Mouse (Mus musculus) midbrain, embryonic 12.5 days (tissue): ENCODE measurements at regions not wholly inside any gene's neighbourhood (a gene's known extent, or its start where the extent isn't known, plus 50 kb on each side); places are given as distances from the start of the nearest gene placed in this dataset.

Experiments used
- ATAC-seq: fragments of 200-750 bp; cut with Nextera tagmentation; 2 replicates; pipeline ENCODE4 v1.8.0; 2017; ENCODE audit warnings: low read depth, moderate TSS enrichment, moderate library complexity; ENCODE audit not compliant: low FRiP score
- H3K27ac ChIP-seq: fragments of 300-500 bp; sonication (generic); replicated peaks from 2 replicates; pipeline ENCODE4 v1.5.1; 2016; ENCODE audit warnings: mild to moderate bottlenecking
- H3K27me3 ChIP-seq: fragments of 300-500 bp; sonication (generic); 2 replicates; pipeline ENCODE4 v1.6.1; 2016; ENCODE audit warnings: mild to moderate bottlenecking
- H3K36me3 ChIP-seq: fragments of 300-500 bp; sonication (generic); 2 replicates; pipeline ENCODE4 v1.6.1; 2016
- H3K4me1 ChIP-seq: fragments of 300-500 bp; sonication (generic); 2 replicates; pipeline ENCODE4 v1.6.1; 2016
- H3K4me2 ChIP-seq: fragments of 300-500 bp; sonication (generic); replicated peaks from 2 replicates; pipeline ENCODE4 v1.6.1; 2016; ENCODE audit warnings: mild to moderate bottlenecking, moderate library complexity
- H3K4me3 ChIP-seq: fragments of 300-500 bp; sonication (generic); 2 replicates; pipeline ENCODE4 v1.5.1; 2016; ENCODE audit warnings: mild to moderate bottlenecking
- H3K9ac ChIP-seq: fragments of 300-500 bp; sonication (generic); replicated peaks from 2 replicates; pipeline ENCODE4 v1.6.1; 2016; ENCODE audit warnings: mild to moderate bottlenecking, moderate library complexity
- H3K9me3 ChIP-seq: fragments of 300-500 bp; sonication (generic); 2 replicates; pipeline ENCODE4 v1.6.1; 2016; ENCODE audit warnings: mild to moderate bottlenecking
- WGBS: fragments of 180-500 bp; shearing (Covaris S2); methylation state at CpG from one replicate; pipeline ENCODE4 v1.1.7; 2016; 5-methylcytosine and 5-hydroxymethylcytosine counted together

- Histone ChIP-seq H3K27me3 (no peaks in the 10 kb centered on the region), H3K9me3 (no peaks in the 10 kb centered on the region), H3K36me3 (no peaks in the 10 kb centered on the region), H3K4me3 (no peak overlapping the region), H3K27ac (no peak overlapping the region), H3K4me1 (peaks cover 10% of the 10 kb centered on the region), H3K4me2 (no peak overlapping the region), H3K9ac (no peak overlapping the region)
- no peak for ATAC-seq
- WGBS: 81% methylated on average over 5 of the region's 5 CpGs
Measured at GRCm38 (mm10) chr12:79998788-79999187, 114.0 kb downstream of the Zfp36l1 start.

- no peak for ATAC-seq
- no peaks in the 10 kb centered on the region for H3K27me3 ChIP-seq
- H3K4me3 ChIP-seq: no peak overlapping the region
- no peak overlapping the region for H3K27ac ChIP-seq
- no peak overlapping the region for H3K4me2 ChIP-seq
- WGBS: 91% methylated on average over 2 of the region's 2 CpGs
- H3K9me3 ChIP-seq: no peaks in the 10 kb centered on the region
- H3K9ac ChIP-seq: no peak overlapping the region
- no peaks in the 10 kb centered on the region for H3K36me3 ChIP-seq
- peaks cover 10% of the 10 kb centered on the region for H3K4me1 ChIP-seq
Measured at GRCm38 (mm10) chr12:79998339-79998738, 114.5 kb downstream of the Zfp36l1 start.

GRCm38 (mm10) chr12:79997201-79997600 lies 115.6 kb downstream of the Zfp36l1 start:
- no peak overlapping the region for H3K27ac ChIP-seq
- no peaks in the 10 kb centered on the region for H3K27me3 ChIP-seq
- 78% methylated on average over 4 of the region's 4 CpGs for WGBS
- no peaks in the 10 kb centered on the region for H3K36me3 ChIP-seq
- H3K9me3 ChIP-seq: no peaks in the 10 kb centered on the region
- no peak for ATAC-seq
- no peak overlapping the region for H3K4me3 ChIP-seq
- H3K4me1 ChIP-seq: peaks cover 7% of the 10 kb centered on the region; the same call in 1 of the 2 replicates
- H3K4me2 ChIP-seq: no peak overlapping the region
- no peak overlapping the region for H3K9ac ChIP-seq

GRCm38 (mm10) chr12:79995521-79996094 lies 117.2 kb downstream of the Zfp36l1 start:
- Histone ChIP-seq H3K27ac (no peak overlapping the region), H3K9me3 (no peaks in the 10 kb centered on the region), H3K36me3 (no peaks in the 10 kb centered on the region), H3K4me3 (no peak overlapping the region), H3K9ac (no peak overlapping the region), H3K27me3 (no peaks in the 10 kb centered on the region), H3K4me1 (peaks cover 14% of the 10 kb centered on the region), H3K4me2 (no peak overlapping the region)
- WGBS: 98% methylated on average over 4 of the region's 4 CpGs
- ATAC-seq: no peak

GRCm38 (mm10) chr12:79993821-79994571 lies 118.8 kb downstream of the Zfp36l1 start:
- Histone ChIP-seq H3K9ac (no peak overlapping the region), H3K9me3 (no peaks in the 10 kb centered on the region), H3K4me2 (no peak overlapping the region), H3K4me3 (no peak overlapping the region), H3K27me3 (no peaks in the 10 kb centered on the region), H3K27ac (peak overlapping the region; percentile 3; the same call in 1 of the 2 replicates), H3K36me3 (no peaks in the 10 kb centered on the region), H3K4me1 (peaks cover 30% of the 10 kb centered on the region)
- WGBS: 79% methylated on average over 5 of the region's 5 CpGs
- ATAC-seq: no peak

GRCm38 (mm10) chr12:79991279-79991678 lies 121.5 kb downstream of the Zfp36l1 start:
- no peaks in the 10 kb centered on the region for H3K9me3 ChIP-seq
- H3K27ac ChIP-seq: no peak overlapping the region
- no peaks in the 10 kb centered on the region for H3K27me3 ChIP-seq
- no peak overlapping the region for H3K9ac ChIP-seq
- peaks cover 36% of the 10 kb centered on the region for H3K4me1 ChIP-seq
- no peak for ATAC-seq
- 48% methylated on average over 5 of the region's 5 CpGs for WGBS
- H3K4me3 ChIP-seq: no peak overlapping the region
- no peaks in the 10 kb centered on the region for H3K36me3 ChIP-seq
- no peak overlapping the region for H3K4me2 ChIP-seq

- no peaks in the 10 kb centered on the region for H3K27me3 ChIP-seq
- WGBS: 36% methylated on average over 4 of the region's 4 CpGs
- H3K4me2 ChIP-seq: no peak overlapping the region
- H3K36me3 ChIP-seq: no peaks in the 10 kb centered on the region
- no peak overlapping the region for H3K9ac ChIP-seq
- no peaks in the 10 kb centered on the region for H3K9me3 ChIP-seq
- H3K4me1 ChIP-seq: peaks cover 40% of the 10 kb centered on the region
- H3K27ac ChIP-seq: peak overlapping the region; percentile 52
- H3K4me3 ChIP-seq: no peak overlapping the region
- ATAC-seq: no peak
Measured at GRCm38 (mm10) chr12:79990751-79991150, 122.1 kb downstream of the Zfp36l1 start.

GRCm38 (mm10) chr12:79989582-79990110 lies 123.2 kb downstream of the Zfp36l1 start:
- Histone ChIP-seq H3K27me3 (no peaks in the 10 kb centered on the region), H3K4me2 (no peak overlapping the region), H3K9ac (no peak overlapping the region), H3K27ac (no peak overlapping the region), H3K4me3 (no peak overlapping the region), H3K9me3 (no peaks in the 10 kb centered on the region), H3K36me3 (no peaks in the 10 kb centered on the region), H3K4me1 (peaks cover 40% of the 10 kb centered on the region)
- 65% methylated on average over 8 of the region's 9 CpGs for WGBS
- no peak for ATAC-seq

- Histone ChIP-seq H3K4me1 (peaks cover 36% of the 10 kb centered on the region), H3K4me3 (no peak overlapping the region), H3K36me3 (no peaks in the 10 kb centered on the region), H3K27ac (no peak overlapping the region), H3K9me3 (no peaks in the 10 kb centered on the region), H3K9ac (no peak overlapping the region), H3K4me2 (no peak overlapping the region), H3K27me3 (no peaks in the 10 kb centered on the region)
- no peak for ATAC-seq
- WGBS: 85% methylated on average over 11 of the region's 11 CpGs
Measured at GRCm38 (mm10) chr12:79988401-79989358, 124.1 kb downstream of the Zfp36l1 start.

- H3K4me1 ChIP-seq: peaks cover 34% of the 10 kb centered on the region
- no peak overlapping the region for H3K4me2 ChIP-seq
- no peaks in the 10 kb centered on the region for H3K36me3 ChIP-seq
- no peak for ATAC-seq
- H3K9me3 ChIP-seq: no peaks in the 10 kb centered on the region
- no peaks in the 10 kb centered on the region for H3K27me3 ChIP-seq
- 50% methylated on average over 9 of the region's 9 CpGs for WGBS
- no peak overlapping the region for H3K4me3 ChIP-seq
- H3K27ac ChIP-seq: peak overlapping the region; percentile 27; the same call in 1 of the 2 replicates
- H3K9ac ChIP-seq: no peak overlapping the region
Measured at GRCm38 (mm10) chr12:79986241-79986976, 126.4 kb downstream of the Zfp36l1 start.

GRCm38 (mm10) chr12:79984985-79985747 lies 127.6 kb downstream of the Zfp36l1 start:
- 94% methylated on average over 5 of the region's 5 CpGs for WGBS
- no peaks in the 10 kb centered on the region for H3K36me3 ChIP-seq
- H3K4me2 ChIP-seq: no peak overlapping the region
- no peaks in the 10 kb centered on the region for H3K9me3 ChIP-seq
- ATAC-seq: no peak
- H3K4me1 ChIP-seq: peaks cover 21% of the 10 kb centered on the region
- H3K9ac ChIP-seq: no peak overlapping the region
- H3K27ac ChIP-seq: no peak overlapping the region
- no peaks in the 10 kb centered on the region for H3K27me3 ChIP-seq
- H3K4me3 ChIP-seq: no peak overlapping the region
